Mouse (Mus musculus): ENCODE data around the gene Mab21l3. TPM values are rescaled to one million over a fixed set of nuclear protein-coding genes. Genes with fewer than 3 reads are reported as not detected.

The Mab21l3 gene
- polyA plus RNA-seq, 1 experiment from 2014 or later = 0.32 TPM

DNA sequence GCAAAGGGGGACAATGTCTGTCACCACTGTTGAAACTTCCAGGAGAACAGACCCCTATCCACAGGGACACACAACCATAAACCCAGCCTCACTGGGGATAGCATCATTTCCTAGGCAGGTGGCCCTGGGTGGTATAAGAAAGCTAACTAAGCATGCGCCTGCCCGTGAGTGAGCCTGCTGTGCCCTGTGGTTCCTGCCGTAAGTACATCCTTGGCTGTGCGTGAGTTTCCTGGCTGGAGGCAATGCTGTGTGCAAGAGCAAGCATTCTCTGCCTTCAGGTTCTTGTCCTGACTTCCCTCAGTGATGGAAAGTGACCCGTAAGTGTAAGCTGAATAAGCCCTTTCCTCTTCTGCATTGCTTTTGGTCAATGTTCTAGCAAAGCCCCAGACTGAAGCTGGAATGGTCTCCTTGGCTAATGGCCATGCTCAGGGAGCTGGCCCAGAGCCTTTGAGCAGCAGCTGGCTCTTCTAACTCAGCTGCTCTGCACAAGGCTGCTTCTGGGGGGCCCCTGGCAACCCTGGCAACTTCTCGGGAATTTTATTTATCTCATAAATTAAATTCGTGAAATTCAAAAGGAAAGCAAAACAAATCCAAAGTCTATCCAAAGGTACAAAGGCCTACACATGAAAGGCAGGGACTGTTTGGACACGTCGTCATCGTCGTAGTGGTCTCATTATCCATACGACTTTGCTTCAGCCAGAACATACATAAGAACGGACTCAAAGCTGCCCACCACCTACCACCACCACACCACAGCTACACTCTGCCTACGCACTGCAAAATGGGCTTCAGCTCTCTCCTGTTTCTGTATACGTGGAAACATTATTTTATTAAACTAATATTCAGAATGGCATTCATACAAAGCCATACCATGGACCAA is 50.7 kb downstream of the Mab21l3 start:
- H3K36me3 ChIP-seq = no peaks in the 10 kb centered on the region
- H3K9ac ChIP-seq (replicated peaks) = no peak overlapping the region
- peaks cover 11% of the 10 kb centered on the region for H3K27me3 ChIP-seq
- peak overlapping the region; percentile 7; the same call in 1 of the 2 replicates for H3K27ac ChIP-seq (replicated peaks)
- 61% methylated on average over 15 of the region's 15 CpGs for WGBS
- H3K4me3 ChIP-seq = no peak overlapping the region
- peaks cover 31% of the 10 kb centered on the region for H3K4me1 ChIP-seq
- no peak overlapping the region for H3K4me2 ChIP-seq (replicated peaks)
- no peaks in the 10 kb centered on the region for H3K9me3 ChIP-seq
- no peak for ATAC-seq (ENCODE audit: low FRiP score, low read depth)

DNA sequence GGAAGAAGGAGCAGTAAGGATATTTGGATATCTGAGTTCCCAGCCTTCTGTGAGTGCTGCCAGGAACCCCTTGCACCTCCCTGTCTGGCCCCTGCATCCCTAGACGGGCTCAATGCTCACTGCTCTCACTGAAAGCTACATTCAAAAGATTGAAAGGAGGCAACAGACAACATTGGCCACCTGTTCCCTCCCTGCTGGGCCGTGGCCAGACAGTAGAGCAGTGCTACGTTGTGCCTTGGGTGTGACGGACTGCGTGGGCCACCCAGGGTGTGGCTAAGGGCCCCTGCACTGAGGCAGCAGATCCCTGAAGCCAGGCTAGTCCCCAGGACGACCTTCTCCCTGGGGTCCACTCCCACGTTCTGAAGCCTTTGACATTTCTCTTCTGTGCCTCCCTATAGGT is 52.5 kb downstream of the Mab21l3 start:
- Histone ChIP-seq H3K4me3 (no peak overlapping the region), H3K27me3 (peaks cover 7% of the 10 kb centered on the region), H3K9ac (replicated peaks) (no peak overlapping the region), H3K27ac (replicated peaks) (no peak overlapping the region), H3K4me2 (replicated peaks) (no peak overlapping the region), H3K9me3 (no peaks in the 10 kb centered on the region), H3K4me1 (peaks cover 31% of the 10 kb centered on the region), H3K36me3 (no peaks in the 10 kb centered on the region)
- WGBS = 36% methylated on average over 7 of the region's 7 CpGs
- ATAC-seq (ENCODE audit: low FRiP score, low read depth) = 0 out of 2 replicates have a peak, but pooled peaks have one; percentile 35

DNA sequence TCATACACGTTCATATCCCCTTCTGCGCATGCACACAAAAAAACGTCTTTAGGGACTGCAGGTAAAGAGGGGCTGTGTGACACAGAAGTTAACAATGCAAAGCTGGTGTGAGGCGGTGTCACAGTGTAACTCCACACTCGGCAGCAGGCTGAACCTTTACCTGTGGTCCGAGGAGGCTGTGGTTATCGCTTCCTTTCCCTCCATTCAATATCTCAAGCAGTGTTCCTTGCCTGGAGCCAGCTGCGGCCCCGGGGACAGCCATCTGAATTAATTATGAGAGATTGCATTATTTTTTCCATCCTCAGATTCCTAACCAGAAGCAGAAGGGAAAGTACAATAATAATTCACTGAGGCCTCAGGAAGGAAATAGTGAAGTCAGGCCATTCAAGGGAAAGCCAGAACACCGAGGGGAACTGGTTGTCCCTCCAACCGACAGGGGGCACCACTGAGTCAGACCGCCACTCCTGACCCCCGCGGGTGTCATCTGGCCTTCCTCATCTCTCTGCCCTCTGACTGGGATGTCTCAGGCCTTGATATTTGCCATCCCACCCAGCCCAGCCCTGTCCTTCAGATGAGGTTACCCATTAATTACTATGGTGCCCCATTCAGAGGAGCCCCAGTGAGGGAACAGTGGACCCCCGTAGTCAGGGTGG is 53.2 kb downstream of the Mab21l3 start:
- H3K9ac ChIP-seq (replicated peaks) = no peak overlapping the region
- H3K27me3 ChIP-seq = peaks cover 7% of the 10 kb centered on the region
- 83% methylated on average over 15 of the region's 15 CpGs for WGBS
- no peaks in the 10 kb centered on the region for H3K9me3 ChIP-seq
- H3K27ac ChIP-seq (replicated peaks) = no peak overlapping the region
- H3K4me3 ChIP-seq = no peak overlapping the region
- no peak for ATAC-seq (ENCODE audit: low FRiP score, low read depth)
- peaks cover 31% of the 10 kb centered on the region for H3K4me1 ChIP-seq
- no peak overlapping the region for H3K4me2 ChIP-seq (replicated peaks)
- no peaks in the 10 kb centered on the region for H3K36me3 ChIP-seq

DNA sequence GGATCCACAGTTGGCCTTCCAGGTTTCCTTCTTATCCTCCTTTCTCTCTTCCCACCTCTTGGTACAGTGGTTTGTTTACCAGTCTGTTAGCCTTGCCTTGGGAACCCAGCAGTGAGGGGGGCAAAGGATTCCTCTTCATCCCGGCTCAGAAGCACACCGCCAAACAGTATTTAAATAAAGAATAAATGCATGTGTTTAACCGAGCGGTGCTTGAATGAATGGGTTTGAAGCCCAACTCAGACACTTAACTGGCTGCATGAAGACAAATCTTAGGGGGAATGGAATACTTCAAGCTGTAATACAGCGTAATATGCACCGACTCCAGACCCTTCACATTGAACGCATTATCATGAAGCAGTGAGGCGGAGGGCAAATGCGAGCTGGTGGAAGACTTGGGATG is 54.1 kb downstream of the Mab21l3 start:
- H3K4me1 ChIP-seq = peaks cover 31% of the 10 kb centered on the region
- H3K4me2 ChIP-seq (replicated peaks) = no peak overlapping the region
- WGBS = 59% methylated on average over 9 of the region's 9 CpGs
- H3K9me3 ChIP-seq = no peaks in the 10 kb centered on the region
- no peak overlapping the region for H3K9ac ChIP-seq (replicated peaks)
- no peaks in the 10 kb centered on the region for H3K36me3 ChIP-seq
- no peak overlapping the region for H3K27ac ChIP-seq (replicated peaks)
- H3K27me3 ChIP-seq = peaks cover 7% of the 10 kb centered on the region
- H3K4me3 ChIP-seq = no peak overlapping the region
- ATAC-seq (ENCODE audit: low FRiP score, low read depth) = no peak

DNA sequence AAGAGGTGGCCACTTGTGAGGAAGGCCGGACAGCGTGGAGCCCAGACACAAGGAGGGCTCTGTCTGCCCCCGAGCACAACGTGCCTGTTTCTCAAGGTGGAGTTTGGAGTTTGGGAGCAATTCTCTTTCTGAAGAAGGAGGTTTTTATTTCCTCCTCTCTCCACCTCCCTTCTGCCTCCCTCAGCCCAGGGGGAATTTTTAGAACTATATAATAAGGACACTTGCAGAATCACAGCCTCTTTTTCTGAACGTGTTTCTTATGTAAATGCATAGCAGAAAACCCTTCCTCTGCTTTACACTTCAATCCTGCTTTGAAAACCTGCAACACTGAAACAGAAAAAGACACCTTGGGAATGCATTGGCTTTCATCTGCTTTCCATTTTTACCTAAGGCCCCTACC is 54.7 kb downstream of the Mab21l3 start:
- H3K9ac ChIP-seq (replicated peaks) = no peak overlapping the region
- H3K27me3 ChIP-seq = peaks cover 7% of the 10 kb centered on the region
- no peaks in the 10 kb centered on the region for H3K36me3 ChIP-seq
- H3K4me2 ChIP-seq (replicated peaks) = no peak overlapping the region
- 79% methylated on average over 5 of the region's 5 CpGs for WGBS
- ATAC-seq (ENCODE audit: low FRiP score, low read depth) = no peak
- peaks cover 31% of the 10 kb centered on the region for H3K4me1 ChIP-seq
- no peak overlapping the region for H3K27ac ChIP-seq (replicated peaks)
- H3K4me3 ChIP-seq = no peak overlapping the region
- no peaks in the 10 kb centered on the region for H3K9me3 ChIP-seq

DNA sequence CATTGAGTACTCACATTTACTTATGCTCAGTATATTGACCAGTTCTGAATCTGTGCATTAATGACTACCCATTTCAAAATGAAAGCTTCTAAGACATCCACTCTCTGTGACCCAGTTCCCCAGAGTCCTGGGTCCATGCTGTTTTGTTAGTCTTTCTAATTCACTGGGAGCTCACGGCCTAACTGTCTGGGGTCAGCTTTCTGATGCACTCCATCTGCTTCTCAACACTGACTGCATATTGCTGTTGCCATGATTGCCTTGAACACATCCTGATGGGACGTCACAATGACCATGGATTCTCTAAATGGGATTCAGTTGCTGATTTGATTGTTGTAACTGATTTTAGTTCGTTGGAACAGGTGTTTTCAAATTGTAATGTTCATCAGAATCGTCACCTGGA is 56.6 kb downstream of the Mab21l3 start:
- Histone ChIP-seq H3K27me3 (peaks cover 7% of the 10 kb centered on the region), H3K4me3 (no peak overlapping the region), H3K4me2 (replicated peaks) (no peak overlapping the region), H3K36me3 (no peaks in the 10 kb centered on the region), H3K4me1 (peaks cover 18% of the 10 kb centered on the region), H3K9me3 (no peaks in the 10 kb centered on the region), H3K9ac (replicated peaks) (no peak overlapping the region), H3K27ac (replicated peaks) (no peak overlapping the region)
- WGBS = 73% methylated on average over 4 of the region's 4 CpGs
- ATAC-seq (ENCODE audit: low FRiP score, low read depth) = no peak

DNA sequence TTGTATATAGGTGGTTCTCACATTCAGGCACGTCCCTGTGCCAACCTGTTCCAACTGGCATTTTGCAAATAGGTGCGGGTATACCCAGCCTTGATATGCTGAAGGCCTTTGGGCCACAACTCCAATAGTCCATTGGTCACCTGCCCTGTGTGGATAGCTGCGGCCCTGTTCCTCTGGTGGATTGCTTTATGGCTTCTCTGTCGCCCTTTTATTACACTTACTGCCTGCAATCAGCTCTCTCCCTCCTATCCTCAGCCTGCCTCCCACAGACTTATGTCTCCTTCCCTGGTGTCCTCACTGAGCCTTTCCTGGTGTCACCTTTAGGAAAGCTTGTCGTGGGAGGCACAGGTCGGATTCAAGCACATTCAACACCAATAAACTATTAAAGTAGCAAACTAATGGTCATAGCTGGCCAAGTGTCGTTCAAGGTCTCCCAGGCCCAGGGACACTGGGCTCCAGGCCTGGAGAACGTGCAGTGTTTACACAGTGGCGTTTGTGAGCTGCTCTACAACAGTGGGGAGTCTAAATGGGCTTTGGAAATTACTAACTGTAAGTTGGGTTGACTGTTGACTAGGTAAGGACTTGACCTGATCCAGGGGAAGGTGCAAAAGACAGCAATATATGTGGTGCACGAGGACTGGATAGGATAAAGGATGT is 63.9 kb downstream of the Mab21l3 start:
- WGBS = 91% methylated on average over 10 of the region's 10 CpGs
- no peak overlapping the region for H3K27ac ChIP-seq (replicated peaks)
- no peaks in the 10 kb centered on the region; the same call in 1 of the 2 replicates for H3K27me3 ChIP-seq
- no peak overlapping the region for H3K9ac ChIP-seq (replicated peaks)
- peaks cover 10% of the 10 kb centered on the region; the same call in 1 of the 2 replicates for H3K4me1 ChIP-seq
- H3K4me3 ChIP-seq = no peak overlapping the region
- H3K9me3 ChIP-seq = no peaks in the 10 kb centered on the region
- ATAC-seq (ENCODE audit: low FRiP score, low read depth) = no peak
- no peak overlapping the region for H3K4me2 ChIP-seq (replicated peaks)
- no peaks in the 10 kb centered on the region for H3K36me3 ChIP-seq

DNA sequence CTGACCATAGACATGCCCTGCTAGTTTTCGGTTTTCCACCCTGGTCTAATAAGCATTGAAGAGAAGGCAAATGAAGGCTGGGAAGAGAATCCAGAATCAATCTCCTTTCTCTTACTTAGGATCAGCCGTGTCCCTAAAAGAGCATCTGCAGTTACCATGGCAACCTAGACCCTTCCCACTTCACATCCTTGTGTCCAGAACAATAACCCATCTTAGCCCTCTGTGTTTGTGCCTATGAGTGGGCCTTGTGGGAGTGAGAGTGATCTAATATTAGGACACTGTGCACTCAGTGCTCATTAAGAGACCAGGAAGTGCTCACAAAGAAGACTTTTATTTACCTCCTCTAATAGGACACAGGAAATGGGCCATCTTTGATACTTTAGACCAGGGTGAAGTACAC is 65.0 kb downstream of the Mab21l3 start:
- WGBS = 35% methylated on average over 2 of the region's 2 CpGs
- Histone ChIP-seq H3K27me3 (no peaks in the 10 kb centered on the region; the same call in 1 of the 2 replicates), H3K9ac (replicated peaks) (no peak overlapping the region), H3K4me1 (peaks cover 10% of the 10 kb centered on the region; the same call in 1 of the 2 replicates), H3K4me3 (no peak overlapping the region), H3K9me3 (no peaks in the 10 kb centered on the region), H3K36me3 (no peaks in the 10 kb centered on the region), H3K4me2 (replicated peaks) (no peak overlapping the region), H3K27ac (replicated peaks) (no peak overlapping the region)
- 0 out of 2 replicates have a peak, but pooled peaks have one; percentile 41 for ATAC-seq (ENCODE audit: low FRiP score, low read depth)

DNA sequence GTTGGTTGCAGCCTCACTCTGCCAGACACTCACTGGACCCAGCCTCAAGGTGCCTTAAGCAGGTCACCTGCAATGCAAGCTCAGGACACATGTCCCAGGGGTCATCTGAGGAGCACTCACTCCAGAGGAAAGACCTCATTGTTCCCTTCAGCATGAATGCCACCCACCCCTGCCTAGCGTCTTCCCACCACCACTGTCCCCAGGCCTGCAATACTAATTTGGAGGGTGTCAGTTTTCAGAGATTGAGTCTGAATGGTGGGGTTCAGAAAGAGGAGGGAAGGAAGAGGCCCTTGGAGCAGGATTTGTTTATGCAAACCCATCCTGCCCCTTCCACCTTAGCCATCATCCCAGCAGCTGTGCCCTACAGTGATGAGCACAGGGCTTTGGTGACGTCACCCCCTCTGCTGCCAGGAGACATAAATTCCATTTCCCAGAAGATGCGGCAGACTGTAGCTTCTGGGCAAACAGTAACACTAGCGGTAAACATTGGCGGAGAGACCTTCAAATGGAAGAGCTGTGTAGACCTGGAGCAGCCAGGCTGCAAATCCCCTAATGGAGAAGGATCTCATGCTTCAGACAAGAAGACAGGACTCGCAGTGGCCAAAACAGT is 67.8 kb downstream of the Mab21l3 start:
- H3K9ac ChIP-seq (replicated peaks) = no peak overlapping the region
- H3K4me2 ChIP-seq (replicated peaks) = no peak overlapping the region
- ATAC-seq (ENCODE audit: low FRiP score, low read depth) = no peak
- no peaks in the 10 kb centered on the region for H3K27me3 ChIP-seq
- H3K36me3 ChIP-seq = no peaks in the 10 kb centered on the region
- no peak overlapping the region for H3K27ac ChIP-seq (replicated peaks)
- peaks cover 10% of the 10 kb centered on the region; the same call in 1 of the 2 replicates for H3K4me1 ChIP-seq
- no peak overlapping the region for H3K4me3 ChIP-seq
- WGBS = 69% methylated on average over 6 of the region's 6 CpGs
- no peaks in the 10 kb centered on the region for H3K9me3 ChIP-seq

DNA sequence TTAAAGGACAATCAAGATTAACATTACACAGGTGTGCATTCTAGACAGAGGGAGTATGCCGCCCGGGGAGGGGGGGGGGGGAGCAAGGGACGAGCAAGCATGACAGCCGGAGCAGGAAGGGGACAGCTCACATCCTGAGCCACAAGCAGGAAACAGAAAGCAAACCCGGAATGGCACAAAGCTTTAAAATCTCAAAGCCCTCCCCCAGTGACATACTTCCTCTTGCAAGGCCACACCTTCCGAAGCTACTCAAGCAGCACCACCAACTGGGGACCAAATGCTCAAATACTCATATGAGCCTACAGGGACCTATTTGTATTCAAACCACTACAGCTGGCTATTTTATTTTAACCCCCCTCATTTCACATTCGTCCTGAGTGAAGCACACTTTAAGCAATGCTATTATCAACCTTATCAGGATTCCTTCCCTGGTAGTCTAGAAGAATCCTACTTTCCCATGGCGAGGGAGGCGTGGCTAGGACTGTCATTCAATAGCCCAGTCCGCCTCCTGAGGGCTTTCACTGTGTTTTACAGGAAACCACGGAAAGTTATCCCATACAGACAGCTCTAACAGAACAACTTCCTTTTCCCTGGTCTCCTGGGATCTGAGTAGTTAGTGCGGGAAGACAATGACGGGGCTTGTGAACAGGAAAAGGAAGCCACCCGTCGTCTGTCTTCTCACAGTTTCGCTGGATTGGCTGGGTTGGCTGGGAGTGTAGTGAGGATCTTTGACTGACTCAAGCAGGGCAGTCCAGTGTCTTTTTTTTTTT is 69.7 kb downstream of the Mab21l3 start:
- H3K9ac ChIP-seq (replicated peaks) = no peak overlapping the region
- 71% methylated on average over 16 of the region's 16 CpGs for WGBS
- no peaks in the 10 kb centered on the region for H3K9me3 ChIP-seq
- peaks cover 8% of the 10 kb centered on the region; the same call in 1 of the 2 replicates for H3K4me1 ChIP-seq
- ATAC-seq (ENCODE audit: low FRiP score, low read depth) = no peak
- H3K36me3 ChIP-seq = no peaks in the 10 kb centered on the region
- no peak overlapping the region for H3K27ac ChIP-seq (replicated peaks)
- H3K4me3 ChIP-seq = no peak overlapping the region
- H3K27me3 ChIP-seq = no peaks in the 10 kb centered on the region
- no peak overlapping the region for H3K4me2 ChIP-seq (replicated peaks)

DNA sequence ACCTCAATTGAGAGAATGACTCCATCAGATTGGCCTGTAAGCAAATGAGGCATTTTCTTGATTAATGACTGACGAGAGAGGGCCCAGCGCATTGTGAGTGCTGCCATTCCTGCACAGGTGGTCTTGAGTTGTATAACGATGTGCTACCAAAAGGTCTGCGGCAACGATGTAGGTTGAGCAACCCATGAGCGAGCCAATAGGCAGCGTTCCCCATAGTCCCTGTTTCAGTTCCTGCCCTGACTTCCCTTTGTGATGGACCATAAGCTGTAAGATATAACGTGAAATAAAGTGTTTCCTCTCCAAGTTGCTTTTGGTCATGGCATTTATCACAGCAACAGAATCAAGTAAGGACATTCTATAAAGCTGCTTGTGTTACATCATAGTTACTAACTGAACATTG is 73.0 kb downstream of the Mab21l3 start:
- H3K9me3 ChIP-seq = no peaks in the 10 kb centered on the region
- WGBS = 94% methylated on average over 8 of the region's 8 CpGs

More for the DNA sequence above, 73.0 kb downstream of the Mab21l3 start:
- H3K36me3 ChIP-seq = no peaks in the 10 kb centered on the region
- no peak overlapping the region for H3K4me2 ChIP-seq (replicated peaks)
- H3K27ac ChIP-seq (replicated peaks) = no peak overlapping the region
- no peaks in the 10 kb centered on the region for H3K27me3 ChIP-seq
- no peak overlapping the region for H3K4me3 ChIP-seq
- H3K4me1 ChIP-seq = no peaks in the 10 kb centered on the region
- ATAC-seq (ENCODE audit: low FRiP score, low read depth) = no peak
- H3K9ac ChIP-seq (replicated peaks) = no peak overlapping the region

Data from midbrain, embryonic 12.5 days (tissue).